Mouse (Mus musculus): ENCODE results near the gene Bgn.

Bgn gene

GRCm38 (mm10) chrX:73483484-73483810, at the start of gene Bgn:
Bgn (plus strand) TSS chrX:73483602.
- no peak for DNase-seq (ENCODE audit: low spot score)

DNA sequence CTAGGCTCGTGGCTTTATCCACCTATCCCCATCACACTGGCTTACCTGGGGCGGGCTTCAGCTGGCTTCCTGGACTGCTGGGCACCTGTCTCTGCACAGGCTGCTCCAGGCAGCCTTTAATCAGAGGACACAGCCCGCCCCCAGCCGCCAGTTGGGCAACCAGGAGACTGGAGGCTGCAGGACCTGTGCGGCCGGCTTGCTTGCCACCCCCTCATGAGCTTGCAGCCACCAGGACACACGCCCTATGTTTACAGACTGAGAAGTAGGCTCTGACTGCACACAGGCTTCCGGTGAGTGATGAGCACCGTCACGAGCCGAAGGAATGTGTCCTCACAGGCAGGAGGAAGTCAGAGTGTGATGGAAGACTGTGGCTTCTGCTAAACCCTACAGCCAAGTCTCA, 48.1 kb upstream of the Bgn start, which contains the start of gene Trex2:
Gene Trex2, minus strand, starts transcription at position 93 of the 400 bp plus-strand sequence.
- DNase-seq (ENCODE audit: low spot score) = no peak

DNA sequence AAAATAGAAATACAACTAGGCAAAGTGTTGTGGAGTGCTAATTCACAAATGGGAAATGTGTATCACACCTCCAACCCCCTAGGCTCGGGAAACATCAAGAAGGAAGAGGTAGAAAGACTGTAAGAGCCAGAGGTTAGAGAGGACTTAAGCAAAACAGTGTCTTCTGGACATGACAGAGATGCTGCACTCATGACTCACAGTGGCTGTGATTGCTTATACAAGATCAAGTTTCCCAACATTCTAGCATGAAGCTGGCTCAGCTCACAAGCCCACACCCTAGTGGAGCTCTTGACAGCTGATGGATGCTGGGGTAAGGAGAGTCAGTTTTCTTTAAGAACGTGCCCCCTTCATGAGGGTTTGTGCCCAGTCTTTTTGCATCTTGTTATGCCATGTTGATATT, 42.0 kb upstream of the Bgn start:
- no peak for DNase-seq (ENCODE audit: low spot score)

- DNase-seq (ENCODE audit: low spot score) = peak; percentile 69
Measured at GRCm38 (mm10) chrX:73451949-73452348, 31.5 kb upstream of the Bgn start.

DNA sequence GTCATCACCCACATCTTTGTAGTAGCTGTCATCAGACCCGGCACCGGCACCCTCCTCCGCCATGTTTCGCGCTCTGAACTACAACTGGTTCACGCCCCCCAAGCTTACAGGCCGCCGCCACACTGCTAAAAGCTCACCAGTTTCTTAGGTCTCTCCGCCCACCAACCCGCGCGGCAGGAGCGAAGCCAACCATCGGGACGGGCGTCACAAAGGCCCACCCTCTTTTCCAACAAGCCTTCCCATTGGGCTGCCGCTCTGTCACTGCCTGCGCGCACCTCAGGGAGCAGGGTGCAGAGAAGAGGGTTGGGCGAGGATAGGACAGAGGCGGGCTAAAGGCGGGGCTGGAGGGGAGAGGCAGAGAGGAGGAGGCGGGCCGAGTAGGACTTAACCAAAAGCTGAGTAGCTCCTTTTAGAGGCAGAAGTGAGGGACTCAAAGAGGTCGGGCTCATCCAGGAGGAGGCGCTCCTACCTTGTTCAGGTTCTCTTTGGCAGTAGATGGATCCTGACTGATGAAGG, 24.5 kb upstream of the Bgn start, which contains the start of gene Haus7:
Gene Haus7, minus strand, starts transcription at position 168 of the 516 bp plus-strand sequence.
- DNase-seq (ENCODE audit: low spot score) = peak; percentile 92

GRCm38 (mm10) chrX:73460792-73461191, 22.6 kb upstream of the Bgn start:
- no peak for DNase-seq (ENCODE audit: low spot score)

- DNase-seq (ENCODE audit: low spot score) = no peak
Measured at GRCm38 (mm10) chrX:73465483-73466186, 17.8 kb upstream of the Bgn start.

DNA sequence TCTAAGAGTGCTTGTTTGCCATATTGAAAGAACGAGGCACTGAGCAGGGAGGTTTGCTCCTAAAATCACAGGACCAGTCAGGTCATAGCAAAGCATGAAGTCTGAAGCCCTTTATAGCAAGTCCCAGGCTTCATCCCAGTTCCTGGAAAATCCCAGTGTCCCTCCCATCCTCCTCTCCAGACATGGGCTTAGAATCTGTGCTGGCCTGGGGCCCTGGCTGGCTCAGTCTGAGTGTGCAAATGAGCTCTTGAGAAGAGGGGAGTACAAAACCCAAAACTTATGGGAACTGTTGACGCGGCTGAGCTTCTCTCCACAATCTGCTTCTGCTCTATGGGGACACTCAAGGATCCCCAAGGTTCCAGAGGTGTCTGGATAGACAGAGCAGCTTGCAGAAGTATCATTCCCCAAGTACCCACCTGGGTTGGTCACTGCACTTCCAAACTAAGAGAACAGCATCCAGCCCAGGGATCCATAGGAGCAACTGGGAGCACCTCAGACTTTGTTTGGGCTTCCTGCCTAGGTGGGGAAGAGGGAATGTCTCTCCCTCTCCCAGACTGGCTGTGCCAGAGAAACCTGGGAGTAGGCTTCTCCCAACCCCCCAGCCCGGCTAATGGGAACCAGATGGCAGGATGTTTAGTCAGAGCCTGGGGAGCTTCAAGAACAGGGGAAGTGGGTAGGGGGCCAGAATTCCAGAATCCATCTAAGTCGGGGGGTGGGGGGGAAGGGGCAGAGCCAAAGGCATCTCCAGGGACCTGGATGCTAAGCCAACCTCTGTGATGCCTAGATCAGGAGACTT, 15.8 kb upstream of the Bgn start:
- DNase-seq (ENCODE audit: low spot score) = no peak

DNA sequence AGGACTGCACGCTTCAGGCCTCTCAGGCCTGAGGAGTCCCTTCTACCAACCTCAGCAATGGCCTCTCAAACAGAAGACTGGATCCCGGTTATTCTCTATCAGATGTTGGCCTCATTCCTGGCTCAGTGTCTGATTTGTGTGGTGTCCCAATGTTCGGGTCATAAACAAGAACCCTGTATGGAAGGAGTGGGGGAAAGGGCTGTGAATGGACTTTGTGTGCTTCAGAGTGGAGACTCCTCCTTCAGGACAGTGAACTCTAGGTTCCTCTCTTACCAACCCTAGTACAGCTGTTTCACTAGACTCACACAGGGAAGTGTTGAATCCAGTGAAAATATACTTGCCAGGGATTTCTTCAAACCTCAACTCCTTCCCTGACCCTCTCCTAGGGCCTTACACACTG, 15.1 kb upstream of the Bgn start:
- no peak for DNase-seq (ENCODE audit: low spot score)

- DNase-seq (ENCODE audit: low spot score) = no peak
Measured at GRCm38 (mm10) chrX:73468752-73469151, 14.7 kb upstream of the Bgn start.

DNA sequence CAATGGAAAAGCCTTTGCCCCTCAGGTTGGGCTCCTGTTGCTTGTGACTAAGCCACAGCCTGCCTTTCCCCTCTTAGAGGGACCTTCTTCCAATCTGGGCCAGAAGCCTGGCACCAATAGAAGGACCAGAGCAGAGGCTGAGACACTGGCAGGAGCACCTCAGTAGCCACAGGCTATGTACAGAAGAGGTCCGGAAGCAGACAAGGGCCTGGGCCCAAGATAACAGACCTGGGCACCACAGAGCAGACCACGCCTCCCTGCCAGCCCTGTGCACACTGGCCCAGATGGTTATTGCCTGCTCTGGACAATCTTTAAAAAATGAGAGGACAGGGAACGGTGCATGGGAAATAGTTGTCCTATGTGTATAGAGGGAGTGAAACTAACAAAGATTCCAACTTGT, 11.6 kb upstream of the Bgn start:
- no peak for DNase-seq (ENCODE audit: low spot score)

DNA sequence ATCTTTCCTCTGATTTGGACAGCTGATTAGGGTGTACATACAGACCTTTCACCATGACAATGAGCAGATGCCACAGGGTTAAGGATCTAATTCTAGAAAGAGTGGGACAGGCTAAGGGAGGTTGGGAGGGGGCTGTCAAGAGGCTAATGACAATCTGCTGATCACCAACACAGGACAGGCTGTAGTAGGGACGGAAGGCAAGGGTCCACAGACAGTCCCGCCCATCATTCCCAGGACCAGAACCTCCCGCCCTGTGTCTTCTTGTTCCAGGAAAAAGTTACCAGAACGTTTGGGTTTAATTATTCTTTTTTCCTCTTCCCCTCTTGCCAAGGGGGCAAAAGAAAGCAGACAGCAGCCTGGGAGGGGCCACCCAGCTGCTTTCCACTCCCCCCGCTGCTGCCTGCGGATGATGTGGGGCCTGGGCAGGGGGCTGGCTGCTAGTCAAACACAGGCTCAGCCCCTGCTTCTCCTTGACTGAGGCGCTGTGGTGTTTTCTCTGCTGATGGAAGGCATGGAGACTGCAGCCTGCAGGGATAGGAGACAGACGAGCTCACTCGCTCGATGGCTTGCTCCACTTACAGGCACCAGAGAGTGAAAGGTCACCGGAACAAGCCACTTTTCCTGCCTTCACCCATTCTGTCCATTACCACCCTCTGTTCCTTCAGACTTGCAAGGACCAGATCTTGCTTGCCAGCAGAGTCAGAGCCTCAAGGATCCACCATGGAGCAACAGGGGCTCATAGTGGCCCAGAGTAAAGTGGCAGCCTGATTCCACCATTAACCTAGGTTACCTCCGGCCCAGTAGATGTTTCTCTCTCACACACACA, 8.8 kb upstream of the Bgn start:
- no peak for DNase-seq (ENCODE audit: low spot score)

DNA sequence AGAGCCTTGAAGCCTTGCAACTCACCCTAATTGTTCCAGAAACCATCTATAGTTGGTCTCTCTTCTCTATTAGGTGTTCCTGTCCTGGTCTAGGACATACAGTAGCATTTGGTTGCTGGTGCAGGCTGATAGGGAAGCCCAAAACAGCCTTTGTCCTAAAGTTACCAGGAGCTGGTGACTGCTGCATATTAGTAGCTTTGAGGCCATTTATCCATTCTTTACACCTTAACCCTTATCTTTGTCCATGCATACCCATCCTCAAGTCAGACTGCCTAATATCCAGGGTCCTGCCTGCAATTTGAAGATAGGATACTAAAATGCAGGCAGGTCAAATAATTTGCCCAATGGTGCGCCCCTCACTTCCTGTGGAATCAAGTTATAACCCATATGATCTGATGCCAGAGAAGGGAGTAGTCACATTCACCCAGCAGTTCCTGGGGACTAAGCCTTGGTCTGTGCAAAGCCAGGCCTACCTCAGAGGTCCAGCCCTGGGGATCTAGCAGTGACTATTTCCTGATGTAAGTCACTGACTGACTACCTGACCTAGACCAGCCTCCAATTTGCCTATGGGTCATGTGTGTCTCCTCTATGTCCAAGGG, 7.6 kb upstream of the Bgn start:
- no peak for DNase-seq (ENCODE audit: low spot score)

GRCm38 (mm10) chrX:73476621-73477020, 6.8 kb upstream of the Bgn start:
- no peak for DNase-seq (ENCODE audit: low spot score)

GRCm38 (mm10) chrX:73477500-73477899, 5.9 kb upstream of the Bgn start:
- no peak for DNase-seq (ENCODE audit: low spot score)

DNA sequence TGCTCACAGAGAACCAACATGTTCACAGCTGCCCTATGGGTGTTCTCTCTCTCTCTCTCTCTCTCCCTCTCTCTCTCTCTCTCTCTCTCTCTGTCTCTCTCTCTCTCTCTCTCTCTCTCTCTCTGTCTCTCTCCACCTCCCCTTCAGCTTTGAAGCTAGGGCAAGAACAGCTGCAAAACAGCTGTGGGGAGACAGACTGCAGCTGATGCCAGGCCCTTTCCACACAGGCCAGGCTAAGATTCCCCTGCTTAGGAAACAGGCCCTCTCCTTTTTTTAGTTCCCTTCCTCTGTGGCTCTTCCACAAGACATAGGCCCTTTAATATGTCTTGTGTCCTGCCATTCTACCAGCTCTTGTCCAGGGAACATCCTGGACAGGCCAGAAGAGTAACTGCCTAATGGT, 3.7 kb upstream of the Bgn start:
- no peak for DNase-seq (ENCODE audit: low spot score)

GRCm38 (mm10) chrX:73480334-73480733, 3.1 kb upstream of the Bgn start:
- DNase-seq (ENCODE audit: low spot score) = no peak

- no peak for DNase-seq (ENCODE audit: low spot score)
Measured at GRCm38 (mm10) chrX:73482643-73483483, 539 bp upstream of the Bgn start.

- no peak for DNase-seq (ENCODE audit: low spot score)
Measured at GRCm38 (mm10) chrX:73484076-73484475, 674 bp downstream of the Bgn start.

GRCm38 (mm10) chrX:73484870-73485269, 1.5 kb downstream of the Bgn start:
- no peak for DNase-seq (ENCODE audit: low spot score)

DNA sequence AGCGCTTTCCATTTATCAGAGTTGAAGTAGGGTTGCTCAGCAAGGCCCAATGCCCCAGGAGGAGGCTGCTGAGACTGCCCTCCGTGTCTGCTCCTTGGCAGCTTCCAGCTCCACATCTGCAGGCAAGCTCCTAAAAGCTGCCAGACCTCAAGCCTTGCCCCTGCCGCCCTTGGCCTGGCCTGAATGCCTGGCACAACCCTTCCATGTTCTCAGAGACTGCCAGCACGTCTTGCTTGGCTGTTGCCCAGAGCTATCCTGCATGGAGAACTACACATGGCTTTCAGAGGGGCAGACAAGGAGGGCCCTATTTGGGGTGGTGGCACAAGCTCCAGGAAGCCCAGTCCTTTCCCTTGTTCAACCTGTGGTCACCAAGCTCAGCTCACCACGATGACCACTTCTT, 3.5 kb downstream of the Bgn start:
- no peak for DNase-seq (ENCODE audit: low spot score)
